Mouse (Mus musculus) c-Kit-positive CD71-positive TER-119-positive erythroid progenitor cells, embryonic 14.5 days (primary cell): ENCODE measurements at regions not wholly inside any gene's neighbourhood (a gene's known extent, or its start where the extent isn't known, plus 50 kb on each side); places are given as distances from the start of the nearest gene placed in this dataset.
A peak's percentile ranks its signal among the peaks of the same experiment; 100 is the strongest.
"Not testable (repeated sequence)": the region's sequence is repeated elsewhere in the genome, so short reads cannot be mapped to it uniquely, and the experiment has no call there.

Source experiments
- DNase-seq: peaks from one replicate; pipeline ENCODE4 v3.0.0-alpha.2; 2013; ENCODE audit warnings: low spot score

GRCm38 (mm10) chr7:82047456-82047855 is 55.4 kb upstream of the Bnc1 start:
- DNase-seq, result no peak

GRCm38 (mm10) chr7:82053411-82053810 is 61.3 kb upstream of the Bnc1 start:
- DNase-seq, result no peak

DNA sequence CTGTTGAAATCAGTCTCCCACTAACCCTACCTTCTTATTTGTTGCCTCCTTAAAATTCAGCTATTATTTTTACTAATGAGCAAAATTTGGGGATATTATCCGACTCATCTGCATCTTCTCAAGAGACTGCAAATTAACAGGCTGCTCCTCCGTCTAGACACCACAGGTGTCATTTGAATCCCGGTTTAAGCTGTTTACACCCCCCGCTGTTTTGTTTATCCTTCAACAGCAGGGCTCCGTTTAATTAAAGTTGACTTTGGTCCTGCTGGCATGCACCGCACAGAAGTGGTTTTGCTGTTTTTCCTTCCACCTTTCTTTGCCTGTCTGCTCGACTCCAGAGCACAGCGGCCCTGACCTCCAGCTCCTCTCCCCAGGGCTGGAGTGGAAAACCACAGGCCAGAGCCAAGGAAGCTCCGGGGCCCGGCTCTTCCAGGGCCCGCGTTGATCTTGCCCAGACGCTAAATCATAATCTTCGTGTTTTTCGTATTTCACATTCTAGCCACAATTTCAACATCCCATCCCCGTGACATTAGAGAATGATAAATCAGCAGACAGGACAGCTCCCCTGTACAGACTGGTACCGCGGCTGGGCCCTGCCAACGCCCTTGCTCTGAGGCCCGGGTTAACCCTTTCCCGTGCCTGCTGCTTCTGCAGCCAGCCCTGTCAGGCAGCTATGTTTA is 64.6 kb upstream of the Bnc1 start:
- no peak for DNase-seq

DNA sequence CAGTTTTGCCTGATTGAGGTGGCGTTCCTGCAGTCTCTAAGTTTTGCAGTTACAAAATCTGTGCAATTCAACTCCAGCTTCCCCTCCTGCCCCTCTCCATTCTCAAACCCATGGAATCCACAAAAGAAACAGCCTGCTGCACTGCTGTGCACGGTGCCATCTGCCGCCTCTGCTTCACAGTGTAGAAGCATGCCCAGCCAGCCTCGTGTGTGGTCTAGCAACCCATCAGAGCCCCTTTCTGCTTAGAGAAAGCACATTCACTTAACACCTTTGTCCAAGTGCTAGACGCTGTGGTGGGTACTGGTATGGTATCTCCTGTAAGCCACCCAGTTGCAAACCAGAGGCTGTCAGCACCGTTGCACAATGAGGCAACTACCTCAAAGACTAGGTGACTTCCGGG is 71.3 kb upstream of the Bnc1 start:
- DNase-seq, result no peak

DNA sequence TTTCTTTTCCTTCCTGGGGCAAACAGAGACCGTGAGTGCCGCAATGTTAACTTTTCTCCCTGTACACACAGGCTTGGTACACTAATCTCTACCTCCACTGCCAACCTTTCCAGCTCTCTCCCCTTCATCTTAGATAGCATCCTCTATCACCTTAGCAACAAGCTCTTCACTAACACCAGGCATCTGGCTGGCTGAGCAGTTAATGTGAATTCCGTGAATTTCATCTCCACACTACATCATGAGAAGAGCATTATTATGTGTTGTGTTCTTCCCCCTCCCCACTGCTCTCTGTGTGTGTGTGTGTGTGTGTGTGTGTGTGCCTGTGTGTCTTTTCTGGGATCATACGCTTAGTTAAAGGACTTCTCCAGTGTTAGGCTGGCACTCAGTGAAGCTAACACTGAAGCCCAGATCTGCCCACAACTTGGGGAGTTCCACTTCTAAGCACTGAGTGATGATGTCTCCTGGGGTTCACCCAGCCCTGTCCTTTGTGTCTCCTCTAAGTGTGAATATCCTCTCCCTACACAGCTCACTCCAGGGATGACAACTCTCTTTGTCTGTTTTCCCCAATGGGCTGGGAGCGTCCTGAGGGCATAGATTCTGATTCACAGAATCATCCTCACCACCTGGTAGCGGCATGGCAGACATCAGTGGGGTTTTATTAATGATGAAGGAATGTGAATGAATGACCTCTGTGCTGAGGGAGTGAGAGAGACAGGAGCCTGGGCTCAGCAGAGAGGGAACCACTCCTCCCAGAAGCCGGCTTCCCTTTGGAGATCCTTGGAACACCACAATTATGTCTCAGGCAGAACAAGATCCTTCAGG is 77.7 kb upstream of the Bnc1 start:
- DNase-seq, result no peak

GRCm38 (mm10) chr7:82070946-82071727 is 79.0 kb upstream of the Bnc1 start:
- DNase-seq, result no peak

- no peak for DNase-seq
Measured at GRCm38 (mm10) chr7:82075359-82075758, 83.3 kb upstream of the Bnc1 start.

- no peak for DNase-seq
Measured at GRCm38 (mm10) chr7:82081851-82082250, 89.8 kb upstream of the Bnc1 start.

- DNase-seq, result no peak
Measured at GRCm38 (mm10) chr7:82082883-82083282, 90.8 kb upstream of the Sh3gl3 start.

GRCm38 (mm10) chr7:82084473-82084872 is 89.2 kb upstream of the Sh3gl3 start:
- DNase-seq, result no peak

GRCm38 (mm10) chr7:82085205-82085604 is 88.4 kb upstream of the Sh3gl3 start:
- no peak for DNase-seq

DNA sequence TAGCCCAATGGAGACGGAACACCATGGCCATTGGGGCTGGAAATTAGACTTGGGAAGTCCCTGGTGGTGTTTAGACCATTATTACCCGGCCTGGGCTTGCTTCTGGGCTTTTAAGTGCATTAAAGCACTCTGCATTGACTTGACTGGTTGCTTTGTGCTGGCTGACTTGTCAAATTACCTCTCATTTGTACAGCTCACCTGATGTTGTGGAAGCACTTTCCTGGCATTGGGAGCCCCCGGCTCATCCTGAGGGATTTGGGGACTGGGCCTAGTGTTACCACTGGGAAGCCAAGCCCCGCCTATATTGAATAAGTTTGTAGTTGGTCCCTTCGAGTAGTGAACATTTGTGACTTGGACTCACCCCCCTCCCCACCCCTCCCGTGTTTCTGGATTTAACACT is 75.5 kb upstream of the Sh3gl3 start:
- no peak for DNase-seq

GRCm38 (mm10) chr7:82101314-82101713 is 72.3 kb upstream of the Sh3gl3 start:
- DNase-seq, result no peak

DNA sequence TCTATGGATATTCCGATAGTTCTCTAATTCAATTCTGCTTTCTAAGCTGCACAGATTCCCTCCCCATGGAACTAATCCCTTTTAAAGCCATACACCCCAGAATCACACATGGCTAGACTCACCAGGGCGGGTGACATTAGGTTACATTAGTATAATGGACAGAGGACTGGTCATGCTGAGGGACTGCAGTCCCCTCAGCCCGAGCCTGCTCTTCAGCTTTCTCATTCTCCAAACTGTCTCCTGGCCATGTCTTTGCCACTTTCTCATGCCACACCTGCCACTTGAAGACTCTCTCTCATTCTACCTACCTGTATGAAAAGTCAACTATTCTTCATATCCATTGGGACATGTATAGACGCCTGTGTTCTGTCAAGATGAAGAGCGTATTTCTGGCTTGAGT is 68.0 kb upstream of the Sh3gl3 start:
- no peak for DNase-seq

DNA sequence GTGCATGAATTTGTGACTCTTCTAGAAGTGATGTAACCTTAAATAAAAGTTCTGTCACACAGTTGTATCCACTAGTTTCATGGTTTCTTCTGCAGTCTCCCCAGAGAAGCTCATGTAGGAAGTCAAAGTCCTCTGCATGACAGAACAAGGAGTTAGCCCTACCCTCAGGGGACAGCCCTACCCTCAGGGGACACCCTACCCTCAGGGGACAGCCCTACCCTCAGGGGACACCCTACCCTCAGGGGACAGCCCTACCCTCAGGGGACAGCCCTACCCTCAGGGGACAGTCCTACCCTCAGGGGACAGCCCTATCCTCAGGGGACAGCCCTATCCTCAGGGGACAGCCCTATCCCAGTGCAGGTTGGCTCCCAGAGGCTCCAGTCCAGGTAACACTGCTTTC is 64.5 kb upstream of the Sh3gl3 start:
- DNase-seq, result not testable (repeated sequence)

- DNase-seq, result no peak
Measured at GRCm38 (mm10) chr7:82109550-82109949, 64.1 kb upstream of the Sh3gl3 start.

- DNase-seq, result no peak
Measured at GRCm38 (mm10) chr7:82109977-82110376, 63.7 kb upstream of the Sh3gl3 start.

DNA sequence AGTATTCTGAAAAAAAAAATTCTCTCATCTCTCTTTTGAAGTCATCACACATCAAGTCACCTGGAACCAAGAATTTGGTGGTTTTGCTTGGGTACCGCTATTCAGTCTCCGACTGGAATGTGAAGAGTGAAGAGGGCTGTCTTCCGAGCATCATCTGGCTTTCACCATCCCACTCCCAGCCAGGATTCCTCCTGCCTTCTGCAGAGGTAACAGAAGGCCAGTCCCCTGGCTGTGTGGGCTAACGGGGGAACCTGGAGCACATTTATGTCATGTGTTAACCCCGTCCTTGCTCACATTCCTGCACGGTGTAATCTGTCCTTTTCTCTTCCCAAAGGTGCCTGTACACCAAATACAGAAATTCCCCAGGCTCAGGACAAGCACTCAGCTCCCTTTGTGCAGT is 61.6 kb upstream of the Sh3gl3 start:
- DNase-seq, result no peak

GRCm38 (mm10) chr7:82115646-82116045 is 58.0 kb upstream of the Sh3gl3 start:
- no peak for DNase-seq

GRCm38 (mm10) chr7:82119266-82119665 is 54.4 kb upstream of the Sh3gl3 start:
- DNase-seq, result peak; percentile 34

DNA sequence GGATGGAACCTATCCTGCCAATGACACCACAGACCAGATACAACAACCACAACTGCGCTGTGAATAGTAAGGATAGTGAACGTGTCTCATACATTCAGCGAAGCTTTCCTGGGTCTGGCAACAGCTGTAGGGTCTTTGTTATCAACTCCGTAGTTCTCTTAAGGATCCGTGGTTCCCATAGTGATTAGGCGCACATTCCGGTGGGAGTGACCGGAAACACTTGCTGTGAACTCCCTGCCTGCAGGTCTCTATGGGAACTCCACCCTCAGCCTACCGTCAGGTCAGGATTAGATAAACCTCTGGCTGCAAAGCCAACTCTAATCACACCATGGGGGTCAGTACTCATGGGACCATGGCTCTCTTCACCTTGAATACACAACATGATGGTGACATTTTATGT is 53.8 kb upstream of the Sh3gl3 start:
- no peak for DNase-seq

DNA sequence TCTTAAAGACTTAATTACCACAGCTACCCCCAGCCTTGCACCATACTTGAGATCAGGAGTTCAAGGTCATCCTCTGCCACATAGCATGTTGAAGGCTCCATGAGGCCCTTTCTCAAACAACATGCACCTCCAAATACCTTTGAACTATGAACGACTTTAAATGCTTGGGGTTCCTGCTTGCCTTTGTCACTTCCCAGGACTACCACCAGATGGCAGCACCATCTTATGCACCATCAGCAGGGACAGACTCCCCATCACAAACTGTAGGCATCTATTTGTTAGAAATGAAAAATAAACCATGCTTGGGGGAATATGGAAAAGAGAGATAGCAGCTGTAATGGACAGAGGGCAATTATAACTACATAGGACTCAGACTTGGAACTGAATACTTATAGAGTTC is 51.9 kb upstream of the Sh3gl3 start:
- peak; percentile 32 for DNase-seq
